Mouse (Mus musculus) lung, postnatal 0 days (tissue): ENCODE measurements around the gene Fbf1.

Experiments
- CTCF ChIP-seq: IDR thresholded peaks from 2 replicates; pipeline ENCODE4 v1.5.1; 2016; ENCODE audit warnings: antibody characterized with exemption, mild to moderate bottlenecking
- EP300 ChIP-seq: IDR thresholded peaks from 2 replicates; pipeline ENCODE4 v1.6.1; 2016; ENCODE audit warnings: antibody characterized with exemption, mild to moderate bottlenecking, control low read depth

DNA sequence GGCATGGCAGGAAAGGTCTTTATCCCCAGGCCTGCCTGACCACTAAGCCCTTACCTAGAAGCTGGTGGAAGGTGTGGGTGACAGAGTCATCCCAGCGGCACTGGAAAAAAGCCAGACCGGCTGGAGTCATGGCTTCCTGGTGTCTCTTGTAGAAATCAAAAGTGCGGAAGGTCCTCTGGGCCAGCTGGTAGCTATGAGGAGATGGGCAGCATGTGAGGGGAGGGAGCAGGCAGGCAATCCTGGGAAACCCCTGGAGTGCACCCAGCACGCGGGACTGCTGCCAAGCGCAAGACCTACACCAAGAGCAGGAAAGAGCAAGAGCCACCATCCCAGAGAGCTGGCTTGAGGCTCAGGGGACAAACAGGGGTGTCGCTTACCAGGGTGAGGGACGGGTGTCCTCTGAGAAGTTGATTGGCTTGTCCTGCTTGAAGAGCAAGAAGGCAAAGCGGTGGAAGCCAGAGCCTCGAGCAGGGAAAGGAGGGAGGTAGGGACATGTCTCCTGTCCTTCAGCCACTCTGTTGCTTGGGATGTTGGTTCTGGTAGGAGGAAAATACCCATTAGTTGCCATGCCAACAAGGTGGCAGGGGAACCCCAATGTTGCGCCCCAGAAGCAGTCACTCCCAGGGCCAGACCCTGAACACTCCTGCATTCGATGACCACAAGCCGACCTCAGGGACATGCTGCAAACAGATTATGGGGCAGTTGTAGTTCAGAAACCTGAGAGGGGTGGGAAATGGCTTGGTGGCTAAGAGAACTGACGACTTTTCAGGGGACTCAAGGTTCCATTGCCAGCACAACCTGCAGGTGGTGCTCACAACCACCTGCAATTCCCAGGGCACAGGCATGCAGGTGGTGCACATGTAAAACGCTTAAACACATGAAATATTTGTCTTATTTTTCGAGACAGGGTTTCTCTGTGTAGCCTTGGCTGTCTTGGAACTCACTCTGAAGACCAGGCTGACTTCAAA, 35.3 kb downstream of the Fbf1 start:
- peak; percentile 57 for TF ChIP-seq CTCF
- no peak for TF ChIP-seq EP300
